Mouse (Mus musculus) hindbrain, embryonic 11.5 days (tissue): Measurements from ENCODE around the gene Pla2g5. TPM values are rescaled to one million over a fixed set of nuclear protein-coding genes. Genes with fewer than 3 reads are reported as not detected.
"Not testable (repeated sequence)": the region's sequence is repeated elsewhere in the genome, so short reads cannot be mapped to it uniquely, and the experiment has no call there.

ENCODE experiments used
- ATAC-seq: fragments of 200-750 bp; cut with Nextera tagmentation; 2 replicates; pipeline ENCODE4 v1.8.0; 2017; ENCODE audit warnings: mild to moderate bottlenecking, moderate TSS enrichment, moderate library complexity; ENCODE audit not compliant: low FRiP score
- DNase-seq: peaks from one replicate; pipeline ENCODE4 v3.0.0-alpha.2; 2015; ENCODE audit warnings: low spot score
- H3K27ac ChIP-seq: fragments of 300-500 bp; sonication (generic); 2 replicates; pipeline ENCODE4 v1.5.1; 2014; ENCODE audit warnings: mild to moderate bottlenecking, low read depth, low read length
- H3K27me3 ChIP-seq: fragments of 300-500 bp; sonication (generic); 2 replicates; pipeline ENCODE4 v1.6.1; 2014; ENCODE audit warnings: mild to moderate bottlenecking, low read length, moderate library complexity, mixed read lengths; ENCODE audit not compliant: control insufficient read depth, insufficient read depth
- H3K36me3 ChIP-seq: fragments of 300-500 bp; sonication (generic); 2 replicates; pipeline ENCODE4 v1.6.1; 2014; ENCODE audit warnings: mild to moderate bottlenecking, low read length, moderate library complexity, mixed read lengths; ENCODE audit not compliant: control insufficient read depth, insufficient read depth
- H3K4me1 ChIP-seq: fragments of 300-500 bp; sonication (generic); replicated peaks from 2 replicates; pipeline ENCODE4 v1.6.1; 2014; ENCODE audit warnings: low read length, mixed read lengths; ENCODE audit not compliant: control insufficient read depth, insufficient read depth
- H3K4me2 ChIP-seq: fragments of 300-500 bp; sonication (generic); replicated peaks from 2 replicates; pipeline ENCODE4 v1.6.1; 2014; ENCODE audit warnings: mild to moderate bottlenecking, low read depth, low read length
- H3K4me3 ChIP-seq: fragments of 300-500 bp; sonication (generic); 2 replicates; pipeline ENCODE4 v1.5.1; 2014; ENCODE audit warnings: low read depth, low read length
- H3K9ac ChIP-seq: fragments of 300-500 bp; sonication (generic); 2 replicates; pipeline ENCODE4 v1.6.1; 2014; ENCODE audit warnings: low read depth, low read length
- H3K9me3 ChIP-seq: fragments of 300-500 bp; sonication (generic); 2 replicates; pipeline ENCODE4 v1.6.1; 2016; ENCODE audit warnings: low read length; ENCODE audit not compliant: control insufficient read depth
- WGBS: fragments of 180-500 bp; shearing (Covaris S2); extraction: QIAGEN DNeasy Blood & Tissue Kit; methylation state at CpG from one replicate; pipeline ENCODE4 v1.1.7; 2014; 5-methylcytosine and 5-hydroxymethylcytosine counted together
- polyA plus RNA-seq: library from polyadenylated mRNA; unstranded; fragments of >200 nt; fragmentation: Nextera tagmentation; extraction: Ambion mirVana; gene quantifications from 2 replicates; pipeline ENCODE4 v1.2.1, GENCODE M21; 2014

The Pla2g5 gene
- polyA plus RNA-seq, 1 experiment from 2014 or later = 0.39 TPM

DNA sequence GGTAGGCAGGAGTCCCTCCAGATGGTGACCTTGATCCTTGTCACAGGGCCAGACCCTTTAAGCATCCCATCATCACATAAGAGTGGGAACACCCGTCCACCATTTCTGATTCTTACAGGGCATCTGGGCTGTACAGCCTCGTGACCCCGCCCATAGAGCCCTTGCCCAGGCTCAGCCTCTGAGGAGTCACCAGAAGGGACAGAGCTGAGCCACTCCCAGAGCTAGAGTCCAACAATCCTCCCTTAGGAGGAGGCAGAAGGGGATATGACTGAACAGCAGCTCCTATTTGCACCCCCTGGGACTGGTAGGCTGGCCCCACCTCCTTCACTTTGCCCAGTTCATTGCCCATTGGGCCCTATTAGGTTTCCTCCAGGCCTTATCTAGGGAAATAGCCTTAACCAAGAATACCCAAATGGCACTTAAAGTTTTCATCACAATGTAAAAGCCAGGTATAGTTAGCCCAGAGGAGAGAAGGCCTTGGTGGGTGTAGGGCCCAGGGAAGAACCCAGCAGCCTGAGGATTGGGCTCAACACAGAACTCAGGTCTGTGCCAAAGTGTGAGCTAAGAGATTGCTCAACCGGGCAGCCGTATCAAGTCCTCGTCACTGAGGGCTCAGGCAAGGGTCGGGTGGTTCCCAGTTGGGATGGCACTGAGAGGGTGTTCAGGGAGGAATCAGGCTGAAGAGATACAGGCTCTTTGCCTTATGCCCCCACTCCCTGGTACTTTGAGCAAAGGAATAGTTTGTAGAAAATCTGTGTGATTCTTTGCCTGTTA, 17.7 kb upstream of the Pla2g5 start:
- ATAC-seq = no peak
- Histone ChIP-seq H3K4me1 (peaks cover 2% of the 10 kb centered on the region; the same call in 1 of the 2 replicates), H3K27ac (no peak overlapping the region), H3K36me3 (no peaks in the 10 kb centered on the region), H3K27me3 (no peaks in the 10 kb centered on the region), H3K4me3 (no peak overlapping the region), H3K4me2 (no peak overlapping the region), H3K9me3 (no peaks in the 10 kb centered on the region), H3K9ac (no peak overlapping the region)
- WGBS = 80% methylated on average over 7 of the region's 7 CpGs
- DNase-seq = no peak

DNA sequence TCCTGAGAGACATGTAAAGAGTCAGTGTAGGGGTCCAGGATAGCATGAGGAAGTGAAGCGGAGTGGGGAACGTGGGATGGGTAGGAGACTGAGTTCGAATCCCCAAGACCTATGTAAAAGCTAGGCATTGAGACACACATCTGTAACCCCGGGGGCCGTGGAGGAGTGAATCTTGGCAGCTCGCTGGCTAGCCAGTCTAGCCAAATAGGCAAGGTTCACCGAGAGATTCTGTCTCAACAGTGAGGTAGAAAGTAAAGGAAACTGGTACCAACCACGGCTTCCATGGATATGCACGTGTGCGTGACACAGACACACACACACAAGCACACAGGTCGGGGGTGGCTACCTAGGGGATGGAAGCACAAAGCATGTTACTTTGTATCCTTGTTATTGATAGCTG, 16.5 kb upstream of the Pla2g5 start:
- Histone ChIP-seq H3K4me3 (no peak overlapping the region), H3K36me3 (no peaks in the 10 kb centered on the region), H3K27ac (no peak overlapping the region), H3K9ac (no peak overlapping the region), H3K27me3 (no peaks in the 10 kb centered on the region), H3K4me2 (no peak overlapping the region), H3K9me3 (no peaks in the 10 kb centered on the region), H3K4me1 (peaks cover 2% of the 10 kb centered on the region; the same call in 1 of the 2 replicates)
- DNase-seq (no peak), ATAC-seq (no peak)
- 83% methylated on average over 11 of the region's 11 CpGs for WGBS

DNA sequence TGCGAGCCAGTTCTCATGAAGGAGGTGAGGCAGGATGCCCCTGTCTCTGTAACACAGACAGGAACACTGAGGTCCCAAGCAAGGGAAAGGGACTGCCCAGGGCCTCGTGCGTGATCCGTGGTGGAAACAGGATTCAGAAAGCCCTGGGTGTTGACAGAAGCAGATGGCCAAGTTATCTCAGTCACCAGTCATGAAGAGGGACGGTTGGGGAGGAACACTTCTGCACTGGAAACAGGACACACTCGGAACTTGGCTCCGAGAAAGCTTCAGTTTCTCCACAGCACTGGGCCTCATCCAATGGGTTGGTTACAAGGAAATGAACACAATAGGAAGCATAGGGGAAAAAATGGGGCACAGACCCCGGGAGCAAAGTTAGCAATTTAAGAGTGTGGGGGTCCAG, 15.5 kb upstream of the Pla2g5 start:
- DNase-seq = no peak
- no peak overlapping the region for H3K4me2 ChIP-seq
- H3K4me3 ChIP-seq = no peak overlapping the region
- no peak overlapping the region for H3K27ac ChIP-seq
- H3K9me3 ChIP-seq = no peaks in the 10 kb centered on the region
- no peaks in the 10 kb centered on the region for H3K36me3 ChIP-seq
- H3K9ac ChIP-seq = no peak overlapping the region
- 75% methylated on average over 8 of the region's 8 CpGs for WGBS
- H3K27me3 ChIP-seq = no peaks in the 10 kb centered on the region
- peaks cover 2% of the 10 kb centered on the region; the same call in 1 of the 2 replicates for H3K4me1 ChIP-seq
- no peak for ATAC-seq

DNA sequence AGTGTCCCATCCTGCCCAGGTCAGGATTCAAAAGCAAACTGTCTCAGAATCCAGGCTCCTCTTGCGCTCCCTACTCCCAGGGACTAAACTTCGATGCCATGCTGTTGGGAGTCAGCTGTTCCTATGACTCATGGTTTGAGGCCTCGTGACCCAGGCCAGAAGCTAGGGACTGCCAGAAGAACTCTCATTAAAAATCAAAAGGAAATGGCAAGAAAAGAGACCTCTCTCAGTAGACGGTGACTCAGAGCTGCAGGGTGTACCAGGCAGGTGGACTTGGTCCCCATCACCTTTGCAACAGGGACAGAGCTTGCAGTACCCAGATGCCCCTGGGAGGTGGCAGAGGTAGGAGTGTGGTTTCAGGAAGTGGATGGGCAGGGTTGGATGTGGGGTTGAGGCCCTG, 14.4 kb upstream of the Pla2g5 start, which contains the start of gene Pla2g2e:
Gene Pla2g2e (plus strand): TSS at position 212 of the 400 bp plus-strand sequence.
- Histone ChIP-seq H3K4me3 (no peak within 1 kb of the TSS), H3K9ac (no peak within 1 kb of the TSS), H3K4me1 (peaks cover 2% of the 10 kb centered on the region; the same call in 1 of the 2 replicates), H3K9me3 (no peaks in the 10 kb centered on the region), H3K27me3 (no peaks in the 10 kb centered on the region), H3K4me2 (no peak within 1 kb of the TSS), H3K36me3 (no peaks in the 10 kb centered on the region), H3K27ac (no peak within 1 kb of the TSS)
- ATAC-seq (no peak), DNase-seq (no peak)
- 81% methylated on average over 4 of the region's 4 CpGs for WGBS

DNA sequence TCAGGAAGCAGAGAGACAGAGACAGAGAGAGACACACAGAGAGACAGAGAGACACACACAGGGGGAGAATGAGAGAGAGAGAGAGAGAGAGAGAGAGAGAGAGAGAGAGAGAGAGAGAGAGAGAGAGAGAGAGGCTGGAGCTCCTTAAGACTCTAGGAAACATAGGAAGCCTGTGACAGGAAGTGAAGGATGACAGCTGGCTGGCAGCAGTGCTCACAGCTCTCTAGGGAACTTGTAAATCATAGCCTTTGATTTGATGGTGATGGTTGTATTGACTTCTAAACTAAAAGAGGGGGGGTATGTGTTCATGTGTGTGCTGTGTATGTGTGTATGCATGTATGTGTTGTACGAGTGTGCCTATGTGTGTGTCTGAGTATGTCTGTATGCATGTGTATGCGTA, 12.7 kb upstream of the Pla2g5 start:
- WGBS = 94% methylated on average over 2 of the region's 2 CpGs
- no peak for DNase-seq
- no peak overlapping the region for H3K9ac ChIP-seq
- no peak for ATAC-seq
- H3K4me2 ChIP-seq = no peak overlapping the region
- H3K36me3 ChIP-seq = no peaks in the 10 kb centered on the region
- H3K27me3 ChIP-seq = no peaks in the 10 kb centered on the region
- H3K4me1 ChIP-seq = 0 out of 2 replicates have a peak, but pooled peaks cover 2% of the 10 kb centered on the region
- no peak overlapping the region for H3K4me3 ChIP-seq
- no peaks in the 10 kb centered on the region for H3K9me3 ChIP-seq
- H3K27ac ChIP-seq = no peak overlapping the region

DNA sequence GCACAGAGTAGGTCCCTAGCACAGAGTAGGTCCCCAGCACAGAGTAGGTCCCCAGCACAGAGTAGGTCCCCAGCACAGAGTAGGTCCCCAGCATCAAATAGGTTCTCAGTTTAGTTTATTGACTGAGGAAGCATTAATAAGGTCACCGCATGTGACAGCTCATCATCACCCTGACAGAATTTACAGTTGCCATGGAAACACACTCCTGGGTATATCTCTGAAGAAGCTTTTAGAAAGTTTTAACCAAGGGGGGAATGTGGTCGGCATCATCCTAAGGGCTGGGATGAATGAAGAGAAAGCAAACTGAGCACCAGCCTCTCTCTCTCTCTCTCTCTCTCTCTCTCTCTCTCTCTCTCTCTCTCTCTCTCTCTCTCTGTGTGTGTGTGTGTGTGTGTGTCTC, 12.0 kb upstream of the Pla2g5 start:
- not testable (repeated sequence) for H3K27me3 ChIP-seq, H3K4me3 ChIP-seq, H3K27ac ChIP-seq, H3K9ac ChIP-seq, H3K36me3 ChIP-seq, DNase-seq, H3K9me3 ChIP-seq, H3K4me1 ChIP-seq, H3K4me2 ChIP-seq, ATAC-seq
- 84% methylated on average over 2 of the region's 2 CpGs for WGBS

DNA sequence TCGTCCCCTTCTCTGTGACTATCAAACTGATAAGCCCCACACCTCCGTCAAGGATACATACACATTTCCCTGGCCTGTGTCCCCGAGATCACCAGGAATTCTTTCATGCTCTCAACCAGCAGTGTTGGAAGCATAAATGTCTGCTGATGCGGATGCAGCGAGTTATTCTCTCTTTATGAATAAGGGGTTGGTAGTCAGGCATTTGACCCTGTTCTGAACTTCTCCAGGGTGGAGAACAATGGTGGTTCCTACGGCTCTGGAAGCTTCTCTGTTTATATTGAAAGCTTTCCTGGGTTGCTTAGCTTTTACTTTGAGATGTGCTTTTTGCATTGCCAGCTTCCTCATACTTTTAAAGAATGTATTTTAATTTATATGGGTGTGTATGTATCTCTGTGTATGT, 10.6 kb upstream of the Pla2g5 start, which contains the start of gene Gm13030:
Gene Gm13030 (minus strand): TSS at position 101 of the 400 bp plus-strand sequence.
- H3K4me3 ChIP-seq = no peak within 1 kb of the TSS
- 76% methylated on average over 6 of the region's 6 CpGs for WGBS
- no peak within 1 kb of the TSS for H3K4me2 ChIP-seq
- H3K27me3 ChIP-seq = no peaks in the 10 kb centered on the region
- 0 out of 2 replicates have a peak, but pooled peaks cover 2% of the 10 kb centered on the region for H3K4me1 ChIP-seq
- ATAC-seq = no peak
- no peak within 1 kb of the TSS for H3K27ac ChIP-seq
- DNase-seq = no peak
- H3K36me3 ChIP-seq = no peaks in the 10 kb centered on the region
- H3K9me3 ChIP-seq = no peaks in the 10 kb centered on the region
- H3K9ac ChIP-seq = no peak within 1 kb of the TSS

DNA sequence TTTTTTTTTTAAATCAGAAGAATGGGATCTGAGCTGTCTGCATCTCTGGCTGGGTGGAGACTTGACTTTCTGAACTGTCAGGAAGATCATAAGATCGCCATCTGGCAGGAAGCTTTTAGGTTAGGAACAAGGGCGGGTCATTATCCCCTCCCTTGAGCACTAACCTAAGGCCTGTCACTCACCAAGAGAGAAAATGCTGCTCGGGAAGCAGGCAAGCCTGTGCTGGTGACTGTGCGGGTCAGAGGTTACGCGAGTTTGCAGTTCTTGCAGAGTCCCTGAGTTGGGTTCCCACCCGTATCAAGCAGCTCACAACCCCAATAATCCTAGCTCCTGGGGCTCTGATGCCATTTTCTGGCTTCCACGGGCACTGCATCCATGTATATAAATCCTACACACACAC, 5.4 kb upstream of the Pla2g5 start:
- H3K4me3 ChIP-seq = no peak overlapping the region
- no peaks in the 10 kb centered on the region for H3K9me3 ChIP-seq
- no peaks in the 10 kb centered on the region for H3K36me3 ChIP-seq
- no peak overlapping the region for H3K27ac ChIP-seq
- DNase-seq (peak; percentile 29), ATAC-seq (no peak)
- no peak overlapping the region for H3K4me2 ChIP-seq
- H3K4me1 ChIP-seq = no peaks in the 10 kb centered on the region
- no peaks in the 10 kb centered on the region for H3K27me3 ChIP-seq
- H3K9ac ChIP-seq = no peak overlapping the region
- WGBS = 45% methylated on average over 8 of the region's 8 CpGs

DNA sequence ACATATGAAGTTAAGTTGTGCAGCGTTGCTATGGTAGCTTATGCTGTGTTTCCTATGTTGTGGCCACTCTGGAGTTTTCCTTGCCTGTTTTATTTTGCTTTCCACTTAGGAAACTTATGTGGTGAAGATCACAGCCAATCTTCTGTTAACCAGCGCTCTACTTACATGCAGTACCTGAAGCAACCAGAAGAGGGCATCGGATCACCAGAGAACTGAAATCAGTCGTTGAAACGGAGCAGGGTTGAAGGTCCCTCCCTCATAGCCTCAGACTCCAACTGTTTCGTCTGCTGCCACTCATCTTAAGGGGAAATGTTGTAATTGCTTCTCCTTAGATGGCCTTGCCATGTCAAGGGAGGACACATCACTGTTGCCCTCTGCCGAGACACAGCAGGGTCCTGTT, 3.1 kb upstream of the Pla2g5 start:
- WGBS = 13% methylated on average over 7 of the region's 7 CpGs
- Histone ChIP-seq H3K9me3 (no peaks in the 10 kb centered on the region), H3K9ac (no peak overlapping the region), H3K4me3 (no peak overlapping the region), H3K36me3 (no peaks in the 10 kb centered on the region), H3K27me3 (no peaks in the 10 kb centered on the region), H3K27ac (no peak overlapping the region), H3K4me2 (no peak overlapping the region), H3K4me1 (no peaks in the 10 kb centered on the region)
- ATAC-seq (no peak), DNase-seq (peak; percentile 87)
